Mouse (Mus musculus) kidney, adult 2 months (tissue): ENCODE measurements around the gene Tiam1.

Source experiments
- CTCF ChIP-seq: fragments of 200-500 bp; conservative IDR thresholded peaks from 2 replicates; pipeline ENCODE4 v1.5.1; 2011; ENCODE audit warnings: low read depth, mild to moderate bottlenecking, control low read depth, low read length, moderate library complexity, mixed read lengths; ENCODE audit not compliant: insufficient read depth, insufficient read length
- POLR2A ChIP-seq: fragments of 200-500 bp; IDR thresholded peaks from one replicate; pipeline ENCODE4 v1.6.1; 2011; ENCODE audit warnings: low read depth, low read length, control low read depth

DNA sequence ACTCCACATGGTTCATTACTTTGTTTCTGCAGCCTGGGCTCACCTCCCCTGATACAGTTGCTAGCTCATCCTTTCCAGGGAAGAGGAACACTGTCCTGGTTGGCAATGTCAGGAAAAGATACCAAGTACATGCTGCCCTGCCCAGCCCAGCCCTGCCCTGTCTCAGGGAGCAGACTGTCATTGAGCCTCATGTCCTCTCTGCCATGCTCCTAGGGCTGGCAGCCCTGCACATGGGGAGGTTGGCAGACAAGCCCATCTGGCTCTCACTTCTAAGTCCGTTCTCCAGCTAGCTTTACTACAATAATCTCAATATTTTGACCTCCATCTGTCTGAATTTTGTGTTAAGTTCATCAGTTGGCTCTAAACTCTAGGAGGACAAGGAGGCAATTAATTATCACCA lies 62.4 kb downstream of the Tiam1 start:
- TF ChIP-seq CTCF, result no peak
- TF ChIP-seq POLR2A, result no peak
